Mouse (Mus musculus) embryonic fibroblast, embryonic 13.5 days (primary cell): ENCODE results near the gene Inpp1.

ENCODE experiments used
- CTCF ChIP-seq: IDR thresholded peaks from 2 replicates; pipeline ENCODE4 v1.5.1; 2011; ENCODE audit warnings: mild to moderate bottlenecking, control low read depth, low read length, moderate library complexity, borderline replicate concordance; ENCODE audit not compliant: insufficient read depth
- POLR2A ChIP-seq: IDR thresholded peaks from 2 replicates; pipeline ENCODE4 v1.6.1; 2011; ENCODE audit warnings: low read depth, mild to moderate bottlenecking, control low read depth, low read length, moderate library complexity

- TF ChIP-seq POLR2A (peak; percentile 66), CTCF (peak; percentile 51; the same call in 1 of the 2 replicates)
These were observed at the start of gene Inpp1 for GRCm38 (mm10) chr1:52816910-52817812.
